Mouse (Mus musculus) ES-E14 (cell line): ENCODE measurements around the gene Elavl2. TPM values are rescaled to one million over a fixed set of nuclear protein-coding genes. Genes with fewer than 3 reads are reported as not detected.
"Not testable (repeated sequence)": the region's sequence is repeated elsewhere in the genome, so short reads cannot be mapped to it uniquely, and the experiment has no call there.

Experiments
- DNase-seq: peaks from one replicate; pipeline ENCODE4 v3.0.0-alpha.2; 2013; ENCODE audit warnings: low read depth, low spot score
- H3K27ac ChIP-seq: 2 replicates; pipeline ENCODE4 v1.5.1; 2012; ENCODE audit warnings: low read depth, mild to moderate bottlenecking, low read length, moderate library complexity, mixed read lengths; ENCODE audit not compliant: poor library complexity, insufficient read depth, severe bottlenecking
- H3K36me3 ChIP-seq: 2 replicates; pipeline ENCODE4 v1.6.1; 2012; ENCODE audit warnings: mild to moderate bottlenecking, low read length, moderate library complexity, mixed read lengths; ENCODE audit not compliant: control insufficient read depth, poor library complexity, insufficient read depth, severe bottlenecking
- H3K4me1 ChIP-seq, 2 experiments: fragments of 150-350 bp in 1 of 2; sonication (generic) in 1 of 2; 2 replicates each; pipeline ENCODE4 v1.6.1; 2012; ENCODE audit warnings: low read length in 2 of 2, mild to moderate bottlenecking in 1 of 2, mixed read lengths in 1 of 2; ENCODE audit not compliant: control insufficient read depth in 2 of 2, insufficient read depth in 2 of 2, poor library complexity in 1 of 2
- H3K4me3 ChIP-seq, 2 experiments: fragments of 150-350 bp in 1 of 2; sonication (generic) in 1 of 2; 2 replicates each; pipeline ENCODE4 v1.5.1; 2012; ENCODE audit warnings: low read length in 2 of 2, low read depth in 1 of 2, mild to moderate bottlenecking in 1 of 2, mixed read lengths in 1 of 2; ENCODE audit not compliant: insufficient read depth in 1 of 2, poor library complexity in 1 of 2, severe bottlenecking in 1 of 2
- H3K9ac ChIP-seq: 2 replicates; pipeline ENCODE4 v1.6.1; 2012; ENCODE audit warnings: low read depth, mild to moderate bottlenecking, low read length, mixed read lengths; ENCODE audit not compliant: poor library complexity, insufficient read depth, severe bottlenecking
- H3K9me3 ChIP-seq: fragments of 150-350 bp; sonication (generic); 2 replicates; pipeline ENCODE4 v1.6.1; 2012; ENCODE audit warnings: low read depth, mild to moderate bottlenecking, low read length; ENCODE audit not compliant: control insufficient read depth, insufficient read depth
- CHD2 ChIP-seq: IDR thresholded peaks from 2 replicates; pipeline ENCODE4 v1.6.1; 2014; ENCODE audit warnings: mild to moderate bottlenecking, low read depth, low read length, inconsistent platforms
- HCFC1 ChIP-seq: IDR thresholded peaks from 2 replicates; pipeline ENCODE4 v1.6.1; 2012; ENCODE audit warnings: low read length, inconsistent platforms, borderline replicate concordance; ENCODE audit not compliant: insufficient read depth
- MAFK ChIP-seq: IDR thresholded peaks from 2 replicates; pipeline ENCODE4 v1.6.1; 2014; ENCODE audit warnings: mild to moderate bottlenecking, low read depth, low read length, inconsistent platforms; ENCODE audit not compliant: insufficient read depth
- ZC3H11A ChIP-seq: IDR thresholded peaks from 2 replicates; pipeline ENCODE4 v1.6.1; 2012; ENCODE audit warnings: low read depth, mild to moderate bottlenecking, inconsistent platforms, low read length, borderline replicate concordance
- ZNF384 ChIP-seq: IDR thresholded peaks from 2 replicates; pipeline ENCODE4 v1.6.1; 2012; ENCODE audit warnings: low read depth, low read length, inconsistent platforms
- in situ Hi-C, 2 experiments: fragments of 600-800 bp; cut with MboI; formaldehyde crosslinking; loops; one replicate each; pipeline ENCODE4 v1.15.1; 2025; ENCODE audit warnings: low sequenced_read_pairs in 2 of 2, inconsistent platforms in 1 of 2; ENCODE audit not compliant: unreplicated experiment in 2 of 2
- total RNA-seq: library from RNA; depleted of rRNA; stranded (reverse); fragments of 300-350 nt; gene quantifications from 2 replicates; pipeline ENCODE4 v1.2.3, GENCODE M21; 2012

The Elavl2 gene
- total RNA-seq, 1 experiment = 15.5 TPM

- peaks cover 4 to 11% of the 10 kb centered on the region in 2 experiments; a peak in 2 of 4 replicates for H3K4me1 ChIP-seq
- no peak for DNase-seq
- no peak overlapping the region for H3K27ac ChIP-seq
- TF ChIP-seq CHD2 = no peak
- no peak for TF ChIP-seq MAFK
- no peak for TF ChIP-seq ZNF384
- no peak for TF ChIP-seq ZC3H11A
- TF ChIP-seq HCFC1 = no peak
- in situ Hi-C loops = no loop called here
- H3K36me3 ChIP-seq = no peaks in the 10 kb centered on the region
- H3K9ac ChIP-seq = no peak overlapping the region
- H3K4me3 ChIP-seq = no peak overlapping the region
- no peaks in the 10 kb centered on the region for H3K9me3 ChIP-seq
These were observed 151.9 kb downstream of the Elavl2 start for GRCm38 (mm10) chr4:91248650-91249049.

GRCm38 (mm10) chr4:91245136-91245535 lies 155.4 kb downstream of the Elavl2 start:
- H3K9ac ChIP-seq, H3K27ac ChIP-seq, H3K36me3 ChIP-seq, H3K9me3 ChIP-seq, H3K4me3 ChIP-seq, DNase-seq, H3K4me1 ChIP-seq, in situ Hi-C loops: not testable (repeated sequence)

GRCm38 (mm10) chr4:91244554-91244953 lies 156.0 kb downstream of the Elavl2 start:
- in situ Hi-C loops = no loop called here
- no peak for DNase-seq
- H3K9me3 ChIP-seq = no peaks in the 10 kb centered on the region
- no peak overlapping the region for H3K9ac ChIP-seq
- H3K36me3 ChIP-seq = no peaks in the 10 kb centered on the region
- no peak overlapping the region for H3K4me3 ChIP-seq
- TF ChIP-seq CHD2 (no peak), ZNF384 (no peak)
- H3K27ac ChIP-seq = no peak overlapping the region
- H3K4me1 ChIP-seq = peaks cover 3 to 6% of the 10 kb centered on the region in 2 experiments; a peak in 2 of 4 replicates

GRCm38 (mm10) chr4:91243896-91244295 lies 156.7 kb downstream of the Elavl2 start:
- no peak overlapping the region for H3K9ac ChIP-seq
- no peak for TF ChIP-seq ZNF384
- TF ChIP-seq ZC3H11A = no peak
- no peak for TF ChIP-seq MAFK
- no peak for TF ChIP-seq HCFC1
- TF ChIP-seq CHD2 = no peak
- in situ Hi-C loops = no loop called here
- H3K4me1 ChIP-seq = peaks cover 1 to 3% of the 10 kb centered on the region in 2 experiments; a peak in 2 of 4 replicates
- H3K4me3 ChIP-seq = no peak overlapping the region
- DNase-seq = no peak
- no peak overlapping the region for H3K27ac ChIP-seq
- H3K36me3 ChIP-seq = no peaks in the 10 kb centered on the region
- H3K9me3 ChIP-seq = no peaks in the 10 kb centered on the region

GRCm38 (mm10) chr4:91238739-91239485 lies 161.7 kb downstream of the Elavl2 start:
- Histone ChIP-seq H3K4me3 (no peak overlapping the region), H3K27ac (no peak overlapping the region), H3K4me1 (peaks cover 0 to 2% of the 10 kb centered on the region in 2 experiments; a peak in 1 of 4 replicates), H3K9ac (no peak overlapping the region), H3K9me3 (no peaks in the 10 kb centered on the region), H3K36me3 (no peaks in the 10 kb centered on the region)
- no peak for TF ChIP-seq ZNF384
- TF ChIP-seq MAFK = no peak
- no peak for TF ChIP-seq CHD2
- TF ChIP-seq HCFC1 = no peak
- TF ChIP-seq ZC3H11A = no peak
- DNase-seq = no peak
- in situ Hi-C loops = no loop called here
